Mouse (Mus musculus) mature B cell (primary cell): ENCODE data around the gene Ryr3.
"Not testable (repeated sequence)": the region's sequence is repeated elsewhere in the genome, so short reads cannot be mapped to it uniquely, and the experiment has no call there.

Experiments
- in situ Hi-C: fragments of 300-500 bp; cut with MboI; formaldehyde crosslinking; loops from 2 replicates; pipeline ENCODE4 v1.14.3; 2019

The Ryr3 gene

GRCm38 (mm10) chr2:113095184-113095583 is 121.7 kb downstream of the Ryr3 start:
- in situ Hi-C loops, result no loop called here

GRCm38 (mm10) chr2:113094088-113094487 is 122.8 kb downstream of the Ryr3 start:
- in situ Hi-C loops, result no loop called here

GRCm38 (mm10) chr2:113092756-113093155 is 124.1 kb downstream of the Ryr3 start:
- in situ Hi-C loops, result no loop called here

GRCm38 (mm10) chr2:113091316-113091715 is 125.6 kb downstream of the Ryr3 start:
- in situ Hi-C loops, result not testable (repeated sequence)

- in situ Hi-C loops, result no loop called here
These were observed 140.5 kb downstream of the Ryr3 start for GRCm38 (mm10) chr2:113076396-113076795.

GRCm38 (mm10) chr2:113059367-113059766 is 157.5 kb downstream of the Ryr3 start:
- in situ Hi-C loops, result no loop called here

GRCm38 (mm10) chr2:113058914-113059313 is 158.0 kb downstream of the Ryr3 start:
- in situ Hi-C loops, result no loop called here

GRCm38 (mm10) chr2:113058116-113058515 is 158.8 kb downstream of the Ryr3 start:
- in situ Hi-C loops, result no loop called here

- in situ Hi-C loops, result no loop called here
These were observed 161.3 kb downstream of the Ryr3 start for GRCm38 (mm10) chr2:113055591-113055990.

- in situ Hi-C loops, result no loop called here
These were observed 167.1 kb downstream of the Ryr3 start for GRCm38 (mm10) chr2:113049831-113050230.

GRCm38 (mm10) chr2:113036550-113036949 is 180.3 kb downstream of the Ryr3 start:
- in situ Hi-C loops, result no loop called here

- in situ Hi-C loops, result no loop called here
These were observed 186.2 kb downstream of the Ryr3 start for GRCm38 (mm10) chr2:113030689-113031088.

GRCm38 (mm10) chr2:113019896-113020295 is 197.0 kb downstream of the Ryr3 start:
- in situ Hi-C loops, result no loop called here

- in situ Hi-C loops, result no loop called here
These were observed 198.6 kb downstream of the Ryr3 start for GRCm38 (mm10) chr2:113018278-113018677.

GRCm38 (mm10) chr2:113016236-113016635 is 200.7 kb downstream of the Ryr3 start:
- in situ Hi-C loops, result no loop called here

- in situ Hi-C loops, result no loop called here
These were observed 207.7 kb downstream of the Ryr3 start for GRCm38 (mm10) chr2:113008961-113009740.

- in situ Hi-C loops, result no loop called here
These were observed 218.4 kb downstream of the Ryr3 start for GRCm38 (mm10) chr2:112998498-112998897.

GRCm38 (mm10) chr2:112982908-112983510 is 233.9 kb downstream of the Ryr3 start:
- in situ Hi-C loops, result no loop called here

- in situ Hi-C loops, result no loop called here
These were observed 249.9 kb downstream of the Ryr3 start for GRCm38 (mm10) chr2:112966807-112967625.

GRCm38 (mm10) chr2:112948931-112949330 is 268.0 kb downstream of the Ryr3 start:
- in situ Hi-C loops, result no loop called here

GRCm38 (mm10) chr2:112931776-112932175 is 285.1 kb downstream of the Ryr3 start:
- in situ Hi-C loops, result no loop called here

- in situ Hi-C loops, result no loop called here
These were observed 303.1 kb downstream of the Ryr3 start for GRCm38 (mm10) chr2:112913796-112914195.

GRCm38 (mm10) chr2:112912611-112913010 is 304.3 kb downstream of the Ryr3 start:
- in situ Hi-C loops, result no loop called here
